Mouse (Mus musculus) cerebellum, postnatal 4 days (tissue): ENCODE results near the gene Stard13.

ENCODE experiments used
- DNase-seq, 2 experiments: peaks; one replicate each; pipeline ENCODE4 v3.0.0; 2022; ENCODE audit warnings: low spot score in 2 of 2, mixed read lengths in 1 of 2

The Stard13 gene

DNA sequence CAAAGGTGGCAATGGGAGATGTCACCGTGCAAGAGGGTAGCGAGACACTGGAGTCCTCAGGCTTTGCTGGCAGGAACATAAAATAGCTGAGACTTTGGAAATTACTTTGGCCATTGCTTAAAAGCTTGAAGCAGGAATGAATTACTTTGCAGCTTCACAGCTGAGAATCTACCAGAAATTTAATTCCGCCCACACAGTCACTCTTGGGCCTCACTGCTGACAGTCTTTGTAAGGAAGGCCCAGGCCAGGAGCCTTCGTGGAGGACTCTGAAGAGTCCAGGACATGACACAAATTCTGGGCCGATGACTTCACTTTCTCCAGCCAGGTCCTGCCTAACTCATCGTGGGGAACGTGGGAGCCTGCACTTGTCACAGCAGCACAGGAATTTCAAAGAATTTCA, 211.6 kb downstream of the Stard13 start:
- DNase-seq: no peak

DNA sequence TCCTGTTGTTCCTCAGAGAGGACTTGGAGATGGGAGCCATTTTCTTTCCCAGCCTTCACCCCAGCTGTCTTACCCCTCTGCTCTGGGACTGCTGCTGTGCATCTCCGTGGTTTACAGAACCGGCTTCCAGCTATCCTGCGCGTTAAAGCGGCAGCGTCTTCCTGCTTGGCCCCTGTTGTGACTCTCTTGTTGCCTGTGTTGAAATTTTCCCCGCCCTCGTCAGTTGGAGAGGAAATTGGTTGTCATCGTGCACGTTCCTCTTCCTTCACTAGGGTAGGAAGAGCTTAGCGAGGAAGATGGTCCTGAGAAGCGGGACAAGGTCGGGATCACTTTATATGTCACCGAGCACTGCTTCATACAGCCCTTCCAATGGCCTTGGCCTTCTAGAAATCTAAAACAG, 212.8 kb downstream of the Stard13 start:
- no peak for DNase-seq

DNA sequence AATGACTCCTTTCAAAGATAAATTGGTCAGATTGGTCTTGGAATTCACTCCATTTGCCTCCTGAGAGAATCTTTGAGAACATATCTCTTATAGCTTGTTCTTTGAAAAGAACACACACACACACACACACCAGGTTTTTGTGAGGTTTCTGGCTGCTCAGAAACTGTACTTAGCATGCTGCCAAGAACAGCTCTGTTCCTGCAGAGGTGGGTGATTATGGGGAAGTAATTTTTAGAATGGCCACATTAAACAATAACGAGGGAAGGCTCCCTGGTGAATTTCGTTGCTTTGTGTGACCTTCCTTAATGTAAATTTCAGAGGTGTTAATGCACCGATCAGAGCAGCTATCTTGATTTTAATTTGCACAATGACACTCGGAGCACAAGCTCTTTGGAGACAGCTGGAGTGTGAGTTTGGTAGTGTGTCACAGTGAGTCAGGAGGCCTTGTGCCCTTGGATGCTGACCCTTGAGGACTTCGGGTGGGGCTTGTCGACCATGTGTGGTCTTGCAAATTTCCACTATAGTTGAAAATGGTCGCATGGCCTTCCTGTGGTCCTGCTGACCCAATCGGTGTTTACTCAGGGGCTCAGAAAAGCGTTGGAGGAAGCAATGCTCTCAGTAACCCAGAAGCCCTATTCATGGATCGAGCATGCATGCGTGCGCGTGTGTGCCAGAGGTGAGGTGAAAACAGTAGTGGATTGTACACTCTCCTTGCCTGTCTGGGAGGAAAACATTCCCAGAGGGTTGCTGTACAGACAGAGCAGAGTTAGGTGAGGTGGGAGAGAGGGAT, 213.4 kb downstream of the Stard13 start:
- DNase-seq: no peak

DNA sequence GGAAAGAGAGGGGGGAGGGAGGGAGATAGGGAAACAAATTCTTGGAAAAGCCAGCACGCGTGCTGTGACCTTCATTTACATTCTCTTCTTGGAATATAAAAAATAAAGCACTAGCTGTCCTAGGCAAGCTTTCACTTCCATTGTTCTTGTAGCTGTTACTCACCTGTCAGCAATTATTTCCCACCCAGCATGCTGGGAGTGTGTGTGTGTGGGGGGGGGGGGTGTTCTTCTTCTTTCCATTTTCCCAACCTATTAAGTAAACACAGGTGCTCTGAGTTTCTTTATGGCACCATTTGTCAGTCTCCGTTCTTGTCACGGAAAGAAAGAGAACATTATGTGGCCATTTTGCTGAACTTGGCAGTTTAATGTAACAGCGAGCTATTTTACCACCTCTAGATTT, 214.7 kb downstream of the Stard13 start:
- no peak for DNase-seq

GRCm38 (mm10) chr5:151018450-151018849, 215.2 kb downstream of the Stard13 start:
- DNase-seq: no peak

- no peak for DNase-seq
Measured at GRCm38 (mm10) chr5:151004216-151004755, 229.3 kb downstream of the Stard13 start.

DNA sequence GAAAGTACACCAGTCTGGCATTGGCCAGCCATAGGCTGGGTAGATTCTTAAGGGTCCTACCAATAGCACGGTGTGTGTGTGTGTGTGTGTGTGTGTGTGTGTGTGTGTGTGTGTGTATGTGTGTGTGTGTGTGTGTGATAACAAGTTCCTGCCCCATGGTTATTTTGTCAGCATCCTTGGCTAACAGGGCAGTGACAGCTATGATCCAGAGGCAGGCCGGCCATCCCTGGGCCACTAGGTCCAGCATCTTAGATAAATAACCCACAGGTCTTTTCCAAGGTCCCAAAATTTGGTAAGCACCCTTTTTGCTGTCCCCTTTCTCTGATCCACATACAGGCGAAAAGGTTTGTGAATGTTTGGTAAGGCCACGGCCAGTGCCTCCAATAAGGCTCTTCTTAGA, 231.6 kb downstream of the Stard13 start:
- DNase-seq: no peak

- DNase-seq: no peak
Measured at GRCm38 (mm10) chr5:151001111-151001510, 232.5 kb downstream of the Stard13 start.

DNA sequence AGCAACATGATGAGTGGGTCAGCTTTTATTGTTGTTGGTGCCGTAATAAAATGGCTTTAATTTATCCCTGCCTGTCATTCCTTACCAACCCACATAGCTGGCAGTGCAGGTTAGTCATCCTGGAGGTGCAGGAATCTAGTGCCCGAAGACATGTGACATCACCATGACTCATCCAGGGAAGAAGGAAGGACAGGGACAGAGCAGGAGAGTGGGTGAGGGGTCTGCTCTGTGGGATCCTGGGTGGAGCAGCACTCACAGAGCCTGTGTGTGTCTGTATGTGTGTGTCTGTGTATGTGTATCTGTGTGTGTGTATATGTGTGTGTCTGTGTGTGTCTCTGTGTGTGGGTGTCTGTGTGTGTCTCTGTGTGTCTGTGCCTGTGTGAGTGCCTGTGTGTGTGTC, 237.1 kb downstream of the Stard13 start:
- no peak for DNase-seq

DNA sequence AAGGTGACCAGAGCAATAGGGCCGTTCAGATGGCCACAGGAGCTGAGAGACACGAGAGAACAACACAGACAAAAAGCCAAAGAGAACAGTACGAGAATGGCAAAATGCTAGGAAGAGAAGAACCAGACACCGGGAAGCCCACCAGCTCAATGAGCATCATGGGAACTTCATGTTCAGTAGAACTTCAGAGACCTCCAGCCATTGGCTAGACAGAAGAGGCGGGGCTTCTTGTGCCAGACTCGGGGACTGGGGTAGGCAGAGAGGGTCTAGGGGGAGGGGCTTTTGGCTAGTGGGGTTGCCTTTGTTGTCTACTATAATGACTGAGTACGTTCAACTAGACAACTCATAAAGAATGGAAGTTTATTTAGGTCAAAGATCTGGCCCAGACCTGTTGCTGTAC, 239.5 kb downstream of the Stard13 start:
- no peak for DNase-seq
